Mouse (Mus musculus): ENCODE results near the gene Arl16. TPM values are rescaled to one million over a fixed set of nuclear protein-coding genes. Genes with fewer than 3 reads are reported as not detected.

Gene Arl16
- polyA plus RNA-seq, 1 experiment from 2014 or later, result 16.0 TPM

DNA sequence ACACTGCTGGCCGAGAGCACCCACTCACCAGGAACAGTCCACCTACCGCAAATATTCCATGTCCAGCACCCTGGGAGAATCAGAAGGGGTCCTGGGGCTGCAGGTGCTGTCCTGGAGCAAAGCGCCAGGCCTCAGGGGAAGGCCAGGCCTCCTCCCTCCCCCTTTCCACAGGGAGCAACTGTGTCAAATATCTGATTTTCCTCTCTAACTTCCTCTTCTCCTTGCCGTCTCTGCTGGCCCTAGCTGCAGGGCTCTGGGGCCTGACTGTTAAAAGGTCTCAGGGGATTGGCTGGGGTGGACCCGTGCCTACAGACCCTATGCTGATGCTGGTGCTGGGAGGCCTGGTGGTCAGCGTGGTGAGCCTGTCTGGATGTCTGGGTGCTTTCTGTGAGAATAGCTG lies 23.3 kb downstream of the Arl16 start:
- no peak for ATAC-seq (ENCODE audit: low read depth)
- no peak overlapping the region for H3K4me2 ChIP-seq
- no peaks in the 10 kb centered on the region for H3K36me3 ChIP-seq
- no peaks in the 10 kb centered on the region for H3K27me3 ChIP-seq
- H3K4me1 ChIP-seq (replicated peaks), result 0 out of 2 replicates have a peak, but pooled peaks cover 3% of the 10 kb centered on the region
- no peaks in the 10 kb centered on the region for H3K9me3 ChIP-seq (replicated peaks)
- no peak overlapping the region for H3K9ac ChIP-seq
- H3K4me3 ChIP-seq (replicated peaks), result no peak overlapping the region
- 54% methylated on average over 6 of the region's 6 CpGs for WGBS (ENCODE audit: insufficient replicate concordance)
- H3K27ac ChIP-seq, result no peak overlapping the region
- no peak for DNase-seq

DNA sequence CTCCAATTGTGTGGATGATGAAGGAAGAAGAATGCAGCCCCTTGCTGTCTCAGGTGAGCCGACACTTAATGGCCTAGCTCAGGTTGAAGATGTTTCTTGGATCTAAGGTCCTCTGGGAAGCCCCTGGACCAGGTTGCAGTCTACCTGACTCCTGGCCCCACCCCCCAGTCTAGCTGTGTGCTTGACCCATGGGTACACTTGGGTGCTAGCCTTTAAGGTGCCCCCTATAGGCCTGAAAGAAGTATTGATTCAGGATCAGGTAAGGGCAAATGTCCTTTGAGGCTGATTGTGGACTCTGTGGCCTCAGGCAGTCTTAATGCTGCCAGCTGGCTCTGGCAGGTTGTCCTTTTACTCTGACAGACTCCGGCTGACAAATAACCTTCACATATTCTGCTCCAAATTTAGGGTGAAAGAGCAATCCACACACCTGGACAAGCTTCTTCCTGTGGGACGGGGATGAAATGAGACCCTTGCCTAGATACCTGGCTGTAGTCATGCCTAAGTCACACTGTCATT lies 24.6 kb downstream of the Arl16 start:
- ATAC-seq (ENCODE audit: low read depth) (no peak), DNase-seq (no peak)
- Histone ChIP-seq H3K9ac (no peak overlapping the region), H3K4me1 (replicated peaks) (no peaks in the 10 kb centered on the region), H3K9me3 (replicated peaks) (no peaks in the 10 kb centered on the region), H3K36me3 (no peaks in the 10 kb centered on the region), H3K4me2 (no peak overlapping the region), H3K27ac (no peak overlapping the region), H3K4me3 (replicated peaks) (no peak overlapping the region), H3K27me3 (no peaks in the 10 kb centered on the region)
- 72% methylated on average over 3 of the region's 3 CpGs for WGBS (ENCODE audit: insufficient replicate concordance)

DNA sequence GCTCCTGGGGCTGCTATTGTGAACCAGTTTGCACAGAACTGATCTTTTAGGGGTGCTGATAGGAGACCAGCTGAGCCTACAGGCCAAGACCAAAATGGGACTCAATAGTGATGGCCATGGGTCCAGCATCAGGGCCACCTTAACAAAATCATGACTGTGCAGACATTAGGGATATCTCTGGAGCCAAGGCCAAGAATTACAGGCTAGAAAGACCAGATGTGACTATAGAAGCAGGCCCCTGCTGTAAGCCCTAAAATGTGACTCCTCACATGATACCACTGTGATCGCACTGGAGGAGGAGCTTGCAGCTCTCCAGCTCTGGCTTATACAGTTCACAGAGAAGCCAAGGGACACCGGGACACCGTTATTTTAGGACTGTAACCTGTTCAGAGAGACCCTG lies 25.1 kb downstream of the Arl16 start, which contains the start of gene Tspan10:
Gene Tspan10, plus strand, starts transcription at position 301 of the 400 bp plus-strand sequence.
- Histone ChIP-seq H3K9ac (no peak within 1 kb of the TSS), H3K27ac (no peak within 1 kb of the TSS), H3K27me3 (no peaks in the 10 kb centered on the region), H3K9me3 (replicated peaks) (no peaks in the 10 kb centered on the region), H3K4me2 (no peak within 1 kb of the TSS), H3K4me1 (replicated peaks) (no peaks in the 10 kb centered on the region), H3K36me3 (no peaks in the 10 kb centered on the region), H3K4me3 (replicated peaks) (no peak within 1 kb of the TSS)
- WGBS (ENCODE audit: insufficient replicate concordance), result 81% methylated on average over 3 of the region's 3 CpGs
- DNase-seq (no peak), ATAC-seq (ENCODE audit: low read depth) (no peak)

DNA sequence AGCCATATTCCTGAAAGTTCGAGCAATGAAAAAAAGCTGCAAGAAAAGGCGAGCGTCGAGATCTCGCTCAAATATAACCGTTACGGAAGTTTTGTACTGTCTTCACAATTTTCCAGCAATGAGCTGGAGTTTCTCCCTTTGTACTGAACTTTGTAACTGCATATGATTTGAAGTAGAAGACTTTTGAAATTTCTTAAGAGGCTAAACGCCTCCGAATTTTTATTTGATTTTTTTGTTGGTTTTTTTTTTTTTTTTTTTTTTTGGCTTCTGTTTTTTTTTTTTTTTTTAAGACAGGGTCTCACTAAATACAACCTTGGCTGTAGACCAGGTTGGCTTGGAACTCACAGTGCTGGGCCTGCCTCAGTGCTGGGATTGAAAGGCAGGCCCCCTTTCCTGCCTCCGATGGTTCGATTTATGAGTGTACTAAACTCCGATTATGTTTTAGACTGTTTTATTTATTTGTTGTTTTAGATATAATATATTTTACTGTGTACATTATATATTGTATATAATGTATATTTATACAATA lies 29.5 kb downstream of the Arl16 start:
- peak overlapping the region; percentile 93 for H3K27ac ChIP-seq
- H3K27me3 ChIP-seq, result no peaks in the 10 kb centered on the region
- H3K4me3 ChIP-seq (replicated peaks), result peak overlapping the region; percentile 97
- peak overlapping the region; percentile 96 for H3K9ac ChIP-seq
- DNase-seq (no peak), ATAC-seq (ENCODE audit: low read depth) (no peak)
- peak overlapping the region; percentile 79 for H3K4me2 ChIP-seq
- WGBS (ENCODE audit: insufficient replicate concordance), result 26% methylated on average over 12 of the region's 12 CpGs
- H3K36me3 ChIP-seq, result peaks cover 23% of the 10 kb centered on the region
- no peaks in the 10 kb centered on the region for H3K9me3 ChIP-seq (replicated peaks)
- H3K4me1 ChIP-seq (replicated peaks), result peaks cover 16% of the 10 kb centered on the region

DNA sequence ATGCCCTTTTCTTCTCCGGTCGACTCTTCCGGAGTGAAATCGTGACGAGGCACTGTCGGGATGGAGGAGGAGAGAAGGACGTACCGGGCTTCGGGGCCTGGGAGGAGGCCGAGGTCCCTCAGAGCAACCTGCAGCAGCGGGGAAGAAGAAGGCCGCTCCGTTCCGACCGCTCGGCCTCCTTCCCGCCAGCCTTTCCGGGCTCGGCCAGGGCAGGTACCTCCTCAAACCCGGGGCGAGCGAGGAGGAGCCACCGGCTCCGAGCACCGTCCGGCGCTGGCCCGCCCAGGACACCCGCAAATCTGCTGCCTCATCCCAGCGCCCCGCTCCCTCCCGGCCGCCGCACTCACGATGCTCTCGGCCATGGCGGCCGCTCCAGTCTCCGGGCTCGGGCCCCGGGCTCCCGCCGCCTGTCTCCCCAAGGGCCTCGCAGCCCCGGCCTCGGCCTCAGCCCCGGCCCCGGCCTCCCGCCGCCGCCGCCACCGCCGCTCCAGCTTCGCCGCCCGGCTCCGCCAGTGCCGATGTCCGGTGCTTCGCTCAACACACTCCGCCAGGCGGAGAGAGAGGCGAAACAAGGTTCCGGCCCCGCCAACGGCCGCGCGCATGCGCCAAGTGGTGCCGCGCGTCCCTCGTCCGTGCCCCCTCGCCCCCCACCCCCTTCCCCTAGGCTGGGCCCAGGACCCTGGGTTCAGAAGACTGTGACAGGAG lies 30.1 kb downstream of the Arl16 start, which contains the start of gene Nploc4:
Gene Nploc4, minus strand, starts transcription at position 557 of the 705 bp plus-strand sequence.
- peaks cover 30% of the 10 kb centered on the region for H3K36me3 ChIP-seq
- peak within 1 kb of the TSS; percentile 93 for H3K27ac ChIP-seq
- peak within 1 kb of the TSS; percentile 97 for H3K4me3 ChIP-seq (replicated peaks)
- no peaks in the 10 kb centered on the region for H3K27me3 ChIP-seq
- H3K4me1 ChIP-seq (replicated peaks), result peaks cover 16% of the 10 kb centered on the region
- H3K4me2 ChIP-seq, result peak within 1 kb of the TSS; percentile 79
- WGBS (ENCODE audit: insufficient replicate concordance), result under 1% methylated on average over 69 of the region's 77 CpGs
- ATAC-seq (ENCODE audit: low read depth) (peak; percentile 95), DNase-seq (peak; percentile 79)
- peak within 1 kb of the TSS; percentile 96 for H3K9ac ChIP-seq
- no peaks in the 10 kb centered on the region for H3K9me3 ChIP-seq (replicated peaks)

DNA sequence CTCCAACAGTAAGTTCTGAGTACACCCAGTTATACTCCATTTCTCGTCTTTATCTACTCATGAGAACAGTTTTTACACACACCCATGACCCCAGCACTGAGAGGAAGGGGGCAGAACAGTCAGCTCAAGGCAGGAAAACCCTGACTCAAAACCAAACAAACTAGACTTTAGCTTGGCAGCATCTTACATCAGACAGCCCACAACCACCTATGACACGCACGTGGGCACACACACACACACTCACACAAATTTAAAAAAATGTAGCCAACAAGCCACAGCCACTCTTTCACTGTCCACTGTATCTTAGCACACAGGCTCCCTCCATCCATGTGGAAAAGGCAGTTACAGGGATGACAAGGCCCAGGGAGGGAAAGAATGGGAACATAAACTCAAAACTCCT lies 40.7 kb downstream of the Arl16 start:
- Histone ChIP-seq H3K36me3 (peaks cover 91% of the 10 kb centered on the region), H3K9me3 (replicated peaks) (no peaks in the 10 kb centered on the region), H3K4me2 (no peak overlapping the region), H3K27me3 (no peaks in the 10 kb centered on the region), H3K9ac (no peak overlapping the region), H3K4me3 (replicated peaks) (no peak overlapping the region), H3K27ac (no peak overlapping the region), H3K4me1 (replicated peaks) (no peaks in the 10 kb centered on the region)
- DNase-seq (no peak), ATAC-seq (ENCODE audit: low read depth) (no peak)
- 78% methylated on average over 3 of the region's 3 CpGs for WGBS (ENCODE audit: insufficient replicate concordance)

DNA sequence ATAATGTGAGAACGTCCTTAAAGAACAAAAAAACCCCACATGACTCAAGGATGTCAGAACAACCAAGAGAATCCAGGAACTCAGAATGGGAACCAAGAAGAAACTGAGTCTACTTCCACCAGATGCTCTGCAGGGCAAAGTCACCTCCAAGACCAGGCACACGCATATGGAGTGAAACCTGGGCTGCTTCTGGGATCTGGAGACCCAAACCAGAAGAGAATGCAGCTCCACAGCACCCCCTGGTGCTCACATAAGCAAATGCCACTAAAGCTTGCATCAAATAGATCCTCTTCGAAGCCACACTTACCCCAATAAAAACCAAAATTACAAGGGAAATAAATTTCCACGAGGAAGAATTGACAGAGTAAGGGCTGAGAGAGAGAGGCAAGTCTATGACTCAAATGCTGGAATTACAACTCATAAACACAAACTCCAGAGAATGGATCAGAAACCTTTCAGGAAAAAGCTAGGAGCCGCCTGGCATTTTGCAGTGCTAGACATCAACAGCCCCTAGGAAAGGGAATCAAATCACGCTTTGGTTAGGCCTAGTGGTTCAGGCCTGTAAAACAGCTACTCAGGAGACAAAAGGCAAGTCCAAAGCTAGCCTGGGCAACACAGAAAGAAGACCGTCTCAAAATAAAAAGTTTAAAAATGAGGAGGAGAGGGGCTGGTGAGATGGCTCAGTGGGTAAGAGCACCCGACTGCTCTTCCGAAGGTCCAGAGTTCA lies 43.7 kb downstream of the Arl16 start:
- no peaks in the 10 kb centered on the region for H3K9me3 ChIP-seq (replicated peaks)
- no peak overlapping the region for H3K4me3 ChIP-seq (replicated peaks)
- no peaks in the 10 kb centered on the region for H3K4me1 ChIP-seq (replicated peaks)
- no peak overlapping the region for H3K9ac ChIP-seq
- ATAC-seq (ENCODE audit: low read depth), result no peak
- DNase-seq, result no peak
- WGBS (ENCODE audit: insufficient replicate concordance), result 70% methylated on average over 9 of the region's 9 CpGs
- H3K4me2 ChIP-seq, result no peak overlapping the region
- H3K27ac ChIP-seq, result no peak overlapping the region
- H3K36me3 ChIP-seq, result peaks cover 94% of the 10 kb centered on the region
- no peaks in the 10 kb centered on the region for H3K27me3 ChIP-seq

DNA sequence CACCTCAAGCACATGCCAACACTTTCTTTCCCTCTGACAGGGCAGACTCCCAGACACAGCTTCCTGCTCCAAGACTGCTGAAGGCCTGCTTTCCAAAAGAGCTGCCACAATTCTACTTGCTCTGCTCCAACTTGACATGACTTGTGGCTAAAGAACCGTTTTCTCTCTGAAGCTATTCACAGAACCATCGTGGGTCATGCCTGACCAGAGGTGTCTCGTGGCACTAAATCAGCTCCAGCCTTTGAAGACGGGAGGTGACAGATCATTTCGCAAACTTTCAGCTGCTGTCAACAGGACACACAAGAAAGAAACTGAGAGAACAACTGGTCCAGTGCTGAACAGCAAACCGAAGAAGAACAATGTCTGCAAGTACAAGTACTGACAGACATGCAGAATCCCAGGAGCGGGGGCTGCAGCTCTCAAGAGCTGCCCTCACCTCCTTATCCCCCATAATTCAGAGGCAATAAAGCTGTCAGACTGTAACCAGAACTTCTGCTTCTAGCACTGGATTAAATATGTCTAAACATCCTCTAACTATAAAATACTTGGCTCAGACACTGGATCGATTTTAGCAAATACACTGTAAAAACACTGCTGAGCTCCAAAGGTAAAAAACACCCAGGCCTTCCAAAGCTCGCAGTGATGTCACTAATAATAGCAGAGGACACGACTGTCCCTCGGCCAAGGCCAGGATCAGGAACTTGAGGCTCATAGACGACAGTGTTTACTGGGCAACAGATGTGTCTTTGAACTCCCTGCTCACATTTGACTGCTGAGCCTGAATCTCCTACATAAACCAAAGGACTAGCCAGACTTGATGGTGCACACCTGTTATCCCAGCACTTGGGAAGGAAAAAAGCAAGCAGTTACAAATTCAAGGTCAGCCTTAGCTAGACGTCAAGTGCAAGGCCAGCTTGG lies 44.5 kb downstream of the Arl16 start:
- H3K36me3 ChIP-seq, result peaks cover 94% of the 10 kb centered on the region

DNA sequence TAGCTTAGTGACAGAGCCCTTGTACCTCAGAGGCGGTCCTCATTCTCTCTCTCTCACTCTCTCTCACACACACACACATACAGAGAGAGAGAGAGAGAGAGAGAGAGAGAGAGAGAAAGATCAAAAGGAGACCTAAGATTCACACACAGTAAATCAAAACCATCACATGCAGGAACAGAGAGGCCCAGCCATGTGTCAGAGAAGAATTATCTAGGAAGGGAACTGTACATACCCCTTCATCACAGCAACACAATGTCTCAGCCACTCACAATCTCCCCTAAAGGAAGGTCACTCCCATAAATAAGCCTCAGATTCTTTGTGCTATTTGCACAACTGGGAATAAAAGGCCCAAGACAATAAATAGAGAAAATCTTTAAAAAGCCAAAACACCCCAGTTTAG lies 48.8 kb downstream of the Arl16 start:
- Histone ChIP-seq H3K9me3 (replicated peaks) (no peaks in the 10 kb centered on the region), H3K27me3 (no peaks in the 10 kb centered on the region), H3K27ac (no peak overlapping the region), H3K9ac (no peak overlapping the region), H3K4me3 (replicated peaks) (no peak overlapping the region), H3K4me2 (no peak overlapping the region), H3K4me1 (replicated peaks) (no peaks in the 10 kb centered on the region), H3K36me3 (peaks cover 98% of the 10 kb centered on the region)
- ATAC-seq (ENCODE audit: low read depth) (no peak), DNase-seq (no peak)
- 95% methylated on average over 1 of the region's 1 CpGs for WGBS (ENCODE audit: insufficient replicate concordance)

More for the DNA sequence above, 44.5 kb downstream of the Arl16 start:
- Histone ChIP-seq H3K4me1 (replicated peaks) (no peaks in the 10 kb centered on the region), H3K27ac (no peak overlapping the region), H3K4me2 (no peak overlapping the region), H3K9ac (no peak overlapping the region), H3K27me3 (no peaks in the 10 kb centered on the region), H3K9me3 (replicated peaks) (no peaks in the 10 kb centered on the region), H3K4me3 (replicated peaks) (no peak overlapping the region)
- DNase-seq, result no peak
- WGBS (ENCODE audit: insufficient replicate concordance), result 78% methylated on average over 13 of the region's 13 CpGs
- ATAC-seq (ENCODE audit: low read depth), result no peak

DNA sequence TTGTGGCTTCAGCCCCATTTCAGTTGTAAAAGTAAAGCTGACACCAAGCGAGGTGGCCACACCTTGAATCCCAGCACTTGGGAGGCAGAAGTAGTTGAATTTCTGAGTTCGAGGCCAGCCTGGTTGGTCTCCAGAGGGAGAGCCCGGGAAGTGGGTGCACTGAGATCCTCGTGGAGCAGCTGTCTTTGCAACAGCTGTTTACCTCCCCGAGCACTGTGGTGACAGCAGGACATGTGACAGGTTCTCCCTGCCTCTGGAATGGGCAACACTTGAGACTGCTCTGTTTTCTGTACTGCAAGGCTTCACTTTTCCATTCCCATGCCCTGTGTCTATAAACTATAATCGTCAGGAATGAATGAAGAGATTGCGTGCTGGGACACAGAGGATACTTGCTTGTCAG lies 49.6 kb downstream of the Arl16 start:
- DNase-seq (no peak), ATAC-seq (ENCODE audit: low read depth) (no peak)
- WGBS (ENCODE audit: insufficient replicate concordance), result 88% methylated on average over 7 of the region's 7 CpGs
- H3K27me3 ChIP-seq, result no peaks in the 10 kb centered on the region
- no peak overlapping the region for H3K9ac ChIP-seq
- H3K27ac ChIP-seq, result no peak overlapping the region
- H3K36me3 ChIP-seq, result peaks cover 98% of the 10 kb centered on the region
- no peak overlapping the region for H3K4me2 ChIP-seq
- no peaks in the 10 kb centered on the region for H3K4me1 ChIP-seq (replicated peaks)
- no peaks in the 10 kb centered on the region for H3K9me3 ChIP-seq (replicated peaks)
- no peak overlapping the region for H3K4me3 ChIP-seq (replicated peaks)

Measured in liver, embryonic 13.5 days (tissue).